Mouse (Mus musculus): Measurements from ENCODE around the gene Cpa4. TPM values are rescaled to one million over a fixed set of nuclear protein-coding genes. Genes with fewer than 3 reads are reported as not detected.

Gene Cpa4
- polyA plus RNA-seq, 1 experiment from 2014 or later = not detected

- H3K4me2 ChIP-seq (ENCODE audit: low read depth, low read length) = no peak overlapping the region
- 73% methylated on average over 7 of the region's 7 CpGs for WGBS (ENCODE audit: insufficient replicate concordance)
- no peaks in the 10 kb centered on the region for H3K36me3 ChIP-seq (replicated peaks; ENCODE audit: insufficient read depth, low read length)
- H3K9ac ChIP-seq (replicated peaks) = no peak overlapping the region
- H3K4me3 ChIP-seq (ENCODE audit: low read depth, low read length) = no peak overlapping the region
- ATAC-seq = no peak
- no peak for DNase-seq
- no peaks in the 10 kb centered on the region for H3K9me3 ChIP-seq (ENCODE audit: low read length)
- H3K27me3 ChIP-seq (ENCODE audit: insufficient read depth, low read length) = 0 out of 2 replicates have a peak, but pooled peaks cover 4% of the 10 kb centered on the region
- no peak overlapping the region for H3K27ac ChIP-seq (ENCODE audit: low read depth)
- H3K4me1 ChIP-seq (ENCODE audit: insufficient read depth) = peaks cover 7% of the 10 kb centered on the region; the same call in 1 of the 2 replicates
- no peak for TF ChIP-seq EP300 (IDR thresholded peaks at IDR 0.05; ENCODE audit: low read depth)
- no peak for TF ChIP-seq CTCF (IDR thresholded peaks at IDR 0.05; ENCODE audit: low read depth)
These were observed 22.5 kb upstream of the Cpa4 start for GRCm38 (mm10) chr6:30545689-30546088.

DNA sequence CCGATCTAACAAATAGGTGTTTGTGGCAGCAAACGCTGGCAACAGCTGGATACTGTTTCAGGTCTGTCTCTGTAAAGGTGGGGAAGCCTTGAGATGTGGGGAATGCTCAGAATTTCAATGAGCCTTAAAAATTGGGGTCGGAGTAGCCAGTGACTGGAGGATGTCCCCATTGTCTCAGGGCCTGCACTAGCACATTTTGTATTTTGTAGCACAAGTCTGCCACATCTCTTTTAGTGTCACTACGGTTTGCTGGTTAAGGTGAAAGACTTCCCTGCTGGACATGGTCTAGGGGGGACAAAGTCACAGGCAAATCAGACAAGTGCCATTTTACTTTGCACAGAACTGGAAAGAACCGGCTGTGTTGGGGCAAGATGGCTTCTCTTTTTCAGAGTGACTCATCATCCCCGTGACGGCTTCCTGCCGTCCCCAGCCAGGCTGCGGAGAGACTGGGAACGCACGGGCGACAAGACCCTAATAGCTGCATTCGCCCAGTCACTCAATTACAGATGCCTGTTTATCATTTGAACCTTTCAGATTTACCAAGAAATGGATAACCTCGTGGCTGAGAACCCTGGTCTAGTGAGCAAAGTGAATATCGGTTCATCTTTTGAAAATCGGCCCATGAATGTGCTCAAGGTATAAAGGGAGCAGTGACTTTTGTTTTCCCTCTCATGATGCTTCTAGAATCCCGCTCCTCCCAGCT lies 21.4 kb upstream of the Cpa4 start:
- Histone ChIP-seq H3K36me3 (replicated peaks; ENCODE audit: insufficient read depth, low read length) (no peaks in the 10 kb centered on the region), H3K4me2 (ENCODE audit: low read depth, low read length) (peak overlapping the region; percentile 61), H3K27me3 (ENCODE audit: insufficient read depth, low read length) (0 out of 2 replicates have a peak, but pooled peaks cover 4% of the 10 kb centered on the region), H3K9ac (replicated peaks) (no peak overlapping the region), H3K9me3 (ENCODE audit: low read length) (no peaks in the 10 kb centered on the region), H3K4me3 (ENCODE audit: low read depth, low read length) (peak overlapping the region; percentile 32), H3K27ac (ENCODE audit: low read depth) (no peak overlapping the region), H3K4me1 (ENCODE audit: insufficient read depth) (peaks cover 7% of the 10 kb centered on the region; the same call in 1 of the 2 replicates)
- TF ChIP-seq CTCF (IDR thresholded peaks at IDR 0.05; ENCODE audit: low read depth) = no peak
- no peak for TF ChIP-seq EP300 (IDR thresholded peaks at IDR 0.05; ENCODE audit: low read depth)
- WGBS (ENCODE audit: insufficient replicate concordance) = 23% methylated on average over 17 of the region's 17 CpGs
- 0 out of 2 replicates have a peak, but pooled peaks have one; percentile 36 for ATAC-seq
- peak; percentile 38 for DNase-seq

DNA sequence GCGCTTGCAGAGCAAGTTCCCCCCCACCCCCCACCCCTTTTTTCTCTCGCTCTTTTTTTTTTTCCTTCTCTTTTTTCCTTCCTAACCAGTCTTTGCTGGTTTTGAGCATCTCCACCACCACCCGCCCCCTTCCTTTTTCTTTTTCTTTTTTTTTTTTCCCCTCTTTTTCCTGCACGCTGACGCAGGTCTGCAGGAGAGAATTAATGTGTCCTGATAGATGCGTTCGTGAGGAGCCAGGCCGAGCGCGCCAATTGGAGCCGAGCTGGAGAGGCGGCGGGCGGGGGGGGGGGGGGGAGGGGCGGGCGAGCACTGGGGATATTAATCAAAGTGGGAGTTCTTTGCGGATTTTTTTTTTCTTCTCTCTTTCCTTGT lies 20.9 kb upstream of the Cpa4 start:
- Histone ChIP-seq H3K4me2 (ENCODE audit: low read depth, low read length) (peak overlapping the region; percentile 61), H3K9ac (replicated peaks) (no peak overlapping the region), H3K27me3 (ENCODE audit: insufficient read depth, low read length) (0 out of 2 replicates have a peak, but pooled peaks cover 7% of the 10 kb centered on the region), H3K27ac (ENCODE audit: low read depth) (no peak overlapping the region), H3K9me3 (ENCODE audit: low read length) (no peaks in the 10 kb centered on the region), H3K36me3 (replicated peaks; ENCODE audit: insufficient read depth, low read length) (no peaks in the 10 kb centered on the region), H3K4me3 (ENCODE audit: low read depth, low read length) (peak overlapping the region; percentile 32), H3K4me1 (ENCODE audit: insufficient read depth) (peaks cover 7% of the 10 kb centered on the region; the same call in 1 of the 2 replicates)
- DNase-seq (no peak), ATAC-seq (no peak)
- TF ChIP-seq CTCF (IDR thresholded peaks at IDR 0.05; ENCODE audit: low read depth) (no peak), EP300 (IDR thresholded peaks at IDR 0.05; ENCODE audit: low read depth) (no peak)
- under 1% methylated on average over 13 of the region's 17 CpGs for WGBS (ENCODE audit: insufficient replicate concordance)

- 32% methylated on average over 9 of the region's 9 CpGs for WGBS (ENCODE audit: insufficient replicate concordance)
- peaks cover 7% of the 10 kb centered on the region; the same call in 1 of the 2 replicates for H3K4me1 ChIP-seq (ENCODE audit: insufficient read depth)
- no peaks in the 10 kb centered on the region for H3K9me3 ChIP-seq (ENCODE audit: low read length)
- no peak for DNase-seq
- TF ChIP-seq EP300 (IDR thresholded peaks at IDR 0.05; ENCODE audit: low read depth) (no peak), CTCF (IDR thresholded peaks at IDR 0.05; ENCODE audit: low read depth) (no peak)
- peak overlapping the region; percentile 61 for H3K4me2 ChIP-seq (ENCODE audit: low read depth, low read length)
- ATAC-seq = no peak
- H3K4me3 ChIP-seq (ENCODE audit: low read depth, low read length) = 0 out of 2 replicates have a peak overlapping the region, but pooled peaks have one; percentile 32
- H3K9ac ChIP-seq (replicated peaks) = no peak overlapping the region
- no peak overlapping the region for H3K27ac ChIP-seq (ENCODE audit: low read depth)
- H3K36me3 ChIP-seq (replicated peaks; ENCODE audit: insufficient read depth, low read length) = no peaks in the 10 kb centered on the region
- H3K27me3 ChIP-seq (ENCODE audit: insufficient read depth, low read length) = 0 out of 2 replicates have a peak, but pooled peaks cover 7% of the 10 kb centered on the region
These were observed 20.4 kb upstream of the Cpa4 start for GRCm38 (mm10) chr6:30547656-30548306.

DNA sequence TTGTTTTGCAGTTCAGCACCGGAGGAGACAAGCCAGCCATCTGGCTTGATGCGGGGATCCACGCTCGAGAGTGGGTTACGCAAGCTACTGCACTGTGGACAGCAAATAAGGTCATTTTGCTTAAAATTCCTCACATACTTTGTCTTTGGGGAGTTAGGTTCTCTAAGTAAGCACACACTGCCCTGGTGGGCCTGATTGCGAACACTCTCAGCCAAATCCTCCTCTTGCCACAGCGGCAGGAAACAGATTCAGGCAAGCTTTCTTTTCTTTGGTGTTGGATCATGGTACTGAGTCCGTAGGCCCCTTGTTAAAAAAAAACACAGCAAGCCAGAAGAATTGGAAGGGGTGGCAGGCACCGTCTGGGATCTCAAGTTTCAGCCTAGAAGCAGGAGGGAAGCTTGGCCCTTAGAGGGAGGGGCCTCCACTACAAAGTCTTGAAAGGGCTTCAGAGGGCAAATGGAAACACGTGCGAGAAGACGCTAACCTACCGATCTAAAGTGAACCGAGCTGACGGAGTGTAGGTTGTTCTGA lies 18.9 kb upstream of the Cpa4 start:
- H3K36me3 ChIP-seq (replicated peaks; ENCODE audit: insufficient read depth, low read length) = no peaks in the 10 kb centered on the region
- no peaks in the 10 kb centered on the region for H3K9me3 ChIP-seq (ENCODE audit: low read length)
- ATAC-seq (no peak), DNase-seq (no peak)
- no peak overlapping the region for H3K9ac ChIP-seq (replicated peaks)
- no peak overlapping the region for H3K27ac ChIP-seq (ENCODE audit: low read depth)
- no peak overlapping the region for H3K4me3 ChIP-seq (ENCODE audit: low read depth, low read length)
- TF ChIP-seq CTCF (IDR thresholded peaks at IDR 0.05; ENCODE audit: low read depth) (no peak), EP300 (IDR thresholded peaks at IDR 0.05; ENCODE audit: low read depth) (no peak)
- H3K27me3 ChIP-seq (ENCODE audit: insufficient read depth, low read length) = 0 out of 2 replicates have a peak, but pooled peaks cover 3% of the 10 kb centered on the region
- 0 out of 2 replicates have a peak, but pooled peaks cover 4% of the 10 kb centered on the region for H3K4me1 ChIP-seq (ENCODE audit: insufficient read depth)
- 15% methylated on average over 15 of the region's 15 CpGs for WGBS (ENCODE audit: insufficient replicate concordance)
- peak overlapping the region; percentile 6 for H3K4me2 ChIP-seq (ENCODE audit: low read depth, low read length)

All from liver, postnatal 0 days (tissue).